Mouse (Mus musculus): Measurements from ENCODE around the gene Cdkl4. TPM values are rescaled to one million over a fixed set of nuclear protein-coding genes. Genes with fewer than 3 reads are reported as not detected.

The Cdkl4 gene
- polyA plus RNA-seq, 1 experiment from 2014 or later = 1.5 TPM

- 91% methylated on average over 4 of the region's 4 CpGs for WGBS
- H3K4me1 ChIP-seq (replicated peaks; ENCODE audit: control insufficient read depth, insufficient read depth, low read length) = no peaks in the 10 kb centered on the region
- H3K27me3 ChIP-seq (ENCODE audit: control insufficient read depth, insufficient read depth, low read length) = no peaks in the 10 kb centered on the region
- H3K27ac ChIP-seq (ENCODE audit: low read depth, low read length) = no peak overlapping the region
- DNase-seq (ENCODE audit: low spot score) = no peak
- H3K9me3 ChIP-seq (ENCODE audit: control insufficient read depth, low read length) = no peaks in the 10 kb centered on the region
- no peak overlapping the region for H3K9ac ChIP-seq (ENCODE audit: low read length)
- H3K4me3 ChIP-seq (ENCODE audit: low read depth, low read length) = no peak overlapping the region
- no peak overlapping the region for H3K4me2 ChIP-seq (ENCODE audit: low read depth, low read length, severe bottlenecking)
- no peak for ATAC-seq (replicated peaks; ENCODE audit: low FRiP score)
- no peaks in the 10 kb centered on the region for H3K36me3 ChIP-seq (ENCODE audit: control insufficient read depth, insufficient read depth, low read length)
Observed at GRCm38 (mm10) chr17:80559745-80560144, 17.9 kb downstream of the Cdkl4 start.

GRCm38 (mm10) chr17:80559050-80559449 lies 18.6 kb downstream of the Cdkl4 start:
- H3K27ac ChIP-seq (ENCODE audit: low read depth, low read length) = no peak overlapping the region
- H3K9ac ChIP-seq (ENCODE audit: low read length) = no peak overlapping the region
- no peaks in the 10 kb centered on the region for H3K4me1 ChIP-seq (replicated peaks; ENCODE audit: control insufficient read depth, insufficient read depth, low read length)
- no peaks in the 10 kb centered on the region for H3K36me3 ChIP-seq (ENCODE audit: control insufficient read depth, insufficient read depth, low read length)
- WGBS = 35% methylated on average over 11 of the region's 11 CpGs
- H3K27me3 ChIP-seq (ENCODE audit: control insufficient read depth, insufficient read depth, low read length) = no peaks in the 10 kb centered on the region
- no peak overlapping the region for H3K4me2 ChIP-seq (ENCODE audit: low read depth, low read length, severe bottlenecking)
- ATAC-seq (replicated peaks; ENCODE audit: low FRiP score) = no peak
- H3K9me3 ChIP-seq (ENCODE audit: control insufficient read depth, low read length) = no peaks in the 10 kb centered on the region
- DNase-seq (ENCODE audit: low spot score) = peak; percentile 68
- H3K4me3 ChIP-seq (ENCODE audit: low read depth, low read length) = no peak overlapping the region

GRCm38 (mm10) chr17:80558583-80558982 lies 19.0 kb downstream of the Cdkl4 start:
- DNase-seq (ENCODE audit: low spot score) = no peak
- ATAC-seq (replicated peaks; ENCODE audit: low FRiP score) = no peak
- 79% methylated on average over 14 of the region's 14 CpGs for WGBS
- no peak overlapping the region for H3K27ac ChIP-seq (ENCODE audit: low read depth, low read length)
- H3K27me3 ChIP-seq (ENCODE audit: control insufficient read depth, insufficient read depth, low read length) = no peaks in the 10 kb centered on the region
- no peaks in the 10 kb centered on the region for H3K9me3 ChIP-seq (ENCODE audit: control insufficient read depth, low read length)
- no peaks in the 10 kb centered on the region for H3K4me1 ChIP-seq (replicated peaks; ENCODE audit: control insufficient read depth, insufficient read depth, low read length)
- H3K4me3 ChIP-seq (ENCODE audit: low read depth, low read length) = no peak overlapping the region
- H3K36me3 ChIP-seq (ENCODE audit: control insufficient read depth, insufficient read depth, low read length) = no peaks in the 10 kb centered on the region
- H3K9ac ChIP-seq (ENCODE audit: low read length) = no peak overlapping the region
- H3K4me2 ChIP-seq (ENCODE audit: low read depth, low read length, severe bottlenecking) = no peak overlapping the region

GRCm38 (mm10) chr17:80557461-80557860 lies 20.2 kb downstream of the Cdkl4 start:
- H3K9me3 ChIP-seq (ENCODE audit: control insufficient read depth, low read length) = no peaks in the 10 kb centered on the region
- H3K36me3 ChIP-seq (ENCODE audit: control insufficient read depth, insufficient read depth, low read length) = no peaks in the 10 kb centered on the region
- ATAC-seq (replicated peaks; ENCODE audit: low FRiP score) (no peak), DNase-seq (ENCODE audit: low spot score) (no peak)
- no peak overlapping the region for H3K27ac ChIP-seq (ENCODE audit: low read depth, low read length)
- H3K4me2 ChIP-seq (ENCODE audit: low read depth, low read length, severe bottlenecking) = no peak overlapping the region
- H3K9ac ChIP-seq (ENCODE audit: low read length) = no peak overlapping the region
- WGBS = 94% methylated on average over 5 of the region's 5 CpGs
- H3K27me3 ChIP-seq (ENCODE audit: control insufficient read depth, insufficient read depth, low read length) = no peaks in the 10 kb centered on the region
- H3K4me3 ChIP-seq (ENCODE audit: low read depth, low read length) = no peak overlapping the region
- H3K4me1 ChIP-seq (replicated peaks; ENCODE audit: control insufficient read depth, insufficient read depth, low read length) = no peaks in the 10 kb centered on the region

- WGBS = 3% methylated on average over 35 of the region's 35 CpGs
- DNase-seq (ENCODE audit: low spot score) = peak; percentile 85
Observed at GRCm38 (mm10) chr17:80553318-80554270, 24.0 kb downstream of the Cdkl4 start.

GRCm38 (mm10) chr17:80552653-80553052 lies 25.0 kb downstream of the Cdkl4 start:
- H3K9ac ChIP-seq (ENCODE audit: low read length) = peak overlapping the region; percentile 72; the same call in 1 of the 2 replicates
- no peaks in the 10 kb centered on the region for H3K36me3 ChIP-seq (ENCODE audit: control insufficient read depth, insufficient read depth, low read length)
- no peak overlapping the region for H3K4me3 ChIP-seq (ENCODE audit: low read depth, low read length)
- no peak for ATAC-seq (replicated peaks; ENCODE audit: low FRiP score)
- H3K9me3 ChIP-seq (ENCODE audit: control insufficient read depth, low read length) = no peaks in the 10 kb centered on the region
- DNase-seq (ENCODE audit: low spot score) = no peak
- peak overlapping the region; percentile 58; the same call in 1 of the 2 replicates for H3K4me2 ChIP-seq (ENCODE audit: low read depth, low read length, severe bottlenecking)
- no peaks in the 10 kb centered on the region for H3K4me1 ChIP-seq (replicated peaks; ENCODE audit: control insufficient read depth, insufficient read depth, low read length)
- H3K27ac ChIP-seq (ENCODE audit: low read depth, low read length) = no peak overlapping the region
- WGBS = 91% methylated on average over 4 of the region's 4 CpGs
- no peaks in the 10 kb centered on the region for H3K27me3 ChIP-seq (ENCODE audit: control insufficient read depth, insufficient read depth, low read length)

More at GRCm38 (mm10) chr17:80553318-80554270, 24.0 kb downstream of the Cdkl4 start:
- Histone ChIP-seq H3K4me2 (ENCODE audit: low read depth, low read length, severe bottlenecking) (peak overlapping the region; percentile 58), H3K9me3 (ENCODE audit: control insufficient read depth, low read length) (no peaks in the 10 kb centered on the region), H3K27ac (ENCODE audit: low read depth, low read length) (0 out of 2 replicates have a peak overlapping the region, but pooled peaks have one; percentile 37), H3K36me3 (ENCODE audit: control insufficient read depth, insufficient read depth, low read length) (no peaks in the 10 kb centered on the region), H3K9ac (ENCODE audit: low read length) (peak overlapping the region; percentile 72), H3K4me1 (replicated peaks; ENCODE audit: control insufficient read depth, insufficient read depth, low read length) (no peaks in the 10 kb centered on the region), H3K4me3 (ENCODE audit: low read depth, low read length) (peak overlapping the region; percentile 64), H3K27me3 (ENCODE audit: control insufficient read depth, insufficient read depth, low read length) (no peaks in the 10 kb centered on the region)
- peak; percentile 91 for ATAC-seq (replicated peaks; ENCODE audit: low FRiP score)

GRCm38 (mm10) chr17:80550981-80551380 lies 26.6 kb downstream of the Cdkl4 start:
- DNase-seq (ENCODE audit: low spot score) (no peak), ATAC-seq (replicated peaks; ENCODE audit: low FRiP score) (no peak)
- Histone ChIP-seq H3K36me3 (ENCODE audit: control insufficient read depth, insufficient read depth, low read length) (no peaks in the 10 kb centered on the region), H3K4me3 (ENCODE audit: low read depth, low read length) (no peak overlapping the region), H3K4me1 (replicated peaks; ENCODE audit: control insufficient read depth, insufficient read depth, low read length) (no peaks in the 10 kb centered on the region), H3K27me3 (ENCODE audit: control insufficient read depth, insufficient read depth, low read length) (no peaks in the 10 kb centered on the region), H3K9me3 (ENCODE audit: control insufficient read depth, low read length) (no peaks in the 10 kb centered on the region), H3K4me2 (ENCODE audit: low read depth, low read length, severe bottlenecking) (no peak overlapping the region), H3K9ac (ENCODE audit: low read length) (no peak overlapping the region), H3K27ac (ENCODE audit: low read depth, low read length) (no peak overlapping the region)
- 88% methylated on average over 15 of the region's 15 CpGs for WGBS

GRCm38 (mm10) chr17:80546846-80547245 lies 30.8 kb downstream of the Cdkl4 start:
- DNase-seq (ENCODE audit: low spot score) (no peak), ATAC-seq (replicated peaks; ENCODE audit: low FRiP score) (no peak)
- no peak overlapping the region for H3K27ac ChIP-seq (ENCODE audit: low read depth, low read length)
- 90% methylated on average over 2 of the region's 2 CpGs for WGBS
- no peak overlapping the region for H3K4me3 ChIP-seq (ENCODE audit: low read depth, low read length)
- no peaks in the 10 kb centered on the region for H3K9me3 ChIP-seq (ENCODE audit: control insufficient read depth, low read length)
- no peaks in the 10 kb centered on the region for H3K27me3 ChIP-seq (ENCODE audit: control insufficient read depth, insufficient read depth, low read length)
- no peaks in the 10 kb centered on the region for H3K4me1 ChIP-seq (replicated peaks; ENCODE audit: control insufficient read depth, insufficient read depth, low read length)
- H3K9ac ChIP-seq (ENCODE audit: low read length) = no peak overlapping the region
- H3K36me3 ChIP-seq (ENCODE audit: control insufficient read depth, insufficient read depth, low read length) = no peaks in the 10 kb centered on the region
- H3K4me2 ChIP-seq (ENCODE audit: low read depth, low read length, severe bottlenecking) = no peak overlapping the region
